Mouse (Mus musculus) olfactory bulb, adult 2 months (tissue): Measurements from ENCODE around the gene Gm7361.

ENCODE experiments used
- CTCF ChIP-seq: fragments of 200-500 bp; IDR thresholded peaks from 2 replicates; pipeline ENCODE4 v1.5.1; 2012; ENCODE audit warnings: low read depth, mild to moderate bottlenecking, low read length, moderate library complexity; ENCODE audit not compliant: insufficient read depth
- POLR2A ChIP-seq: fragments of 200-500 bp; IDR thresholded peaks from 2 replicates; pipeline ENCODE4 v1.6.1; 2012; ENCODE audit warnings: mild to moderate bottlenecking, low read depth, low read length, moderate library complexity; ENCODE audit not compliant: insufficient read depth

DNA sequence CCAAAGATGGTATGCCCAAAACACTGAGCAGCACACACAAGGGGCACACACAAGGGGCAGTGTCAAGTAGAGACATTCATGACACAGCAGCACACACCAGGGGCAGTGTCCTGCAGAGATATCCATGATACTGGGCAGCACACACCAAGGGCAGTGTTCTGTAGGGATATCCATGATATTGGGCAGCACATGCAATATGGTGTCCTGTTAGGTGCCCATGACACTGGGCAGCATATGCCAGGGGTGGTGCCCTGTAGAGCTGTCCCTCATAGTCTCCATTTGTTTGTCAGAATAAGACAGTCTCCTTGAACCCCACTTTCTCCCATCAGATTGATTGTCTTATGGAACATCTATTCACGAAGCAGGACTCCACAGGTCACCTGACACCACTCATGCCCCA lies 24.2 kb downstream of the Gm7361 start:
- no peak for TF ChIP-seq CTCF
- no peak for TF ChIP-seq POLR2A
